Mouse (Mus musculus) kidney, adult 2 months (tissue): Measurements from ENCODE around the gene Gpatch3. TPM values are rescaled to one million over a fixed set of nuclear protein-coding genes. Genes with fewer than 3 reads are reported as not detected.
A peak's percentile ranks its signal among the peaks of the same experiment; 100 is the strongest.

Experiments
- DNase-seq: peaks from one replicate; pipeline ENCODE4 v3.0.0; 2021
- H3K27ac ChIP-seq: fragments of 200-500 bp; 2 replicates; pipeline ENCODE4 v1.5.1; 2012; ENCODE audit warnings: low read depth, low read length, control low read depth, inconsistent platforms; ENCODE audit not compliant: insufficient read depth
- H3K27me3 ChIP-seq: fragments of 200-500 bp; replicated peaks from 2 replicates; pipeline ENCODE4 v1.6.1; 2012; ENCODE audit warnings: mild to moderate bottlenecking, moderate library complexity, low read length, inconsistent platforms; ENCODE audit not compliant: control insufficient read depth, insufficient read depth
- H3K36me3 ChIP-seq: fragments of 200-500 bp; 2 replicates; pipeline ENCODE4 v1.6.1; 2012; ENCODE audit warnings: mild to moderate bottlenecking, moderate library complexity, low read length, inconsistent platforms; ENCODE audit not compliant: control insufficient read depth, insufficient read depth
- H3K4me1 ChIP-seq: fragments of 200-500 bp; 2 replicates; pipeline ENCODE4 v1.6.1; 2011; ENCODE audit warnings: low read length; ENCODE audit not compliant: control insufficient read depth, insufficient read depth
- H3K4me3 ChIP-seq: fragments of 200-500 bp; 2 replicates; pipeline ENCODE4 v1.5.1; 2011; ENCODE audit warnings: mild to moderate bottlenecking, low read depth, low read length, control low read depth; ENCODE audit not compliant: insufficient read depth
- CTCF ChIP-seq: fragments of 200-500 bp; conservative IDR thresholded peaks from 2 replicates; pipeline ENCODE4 v1.5.1; 2011; ENCODE audit warnings: low read depth, mild to moderate bottlenecking, control low read depth, low read length, moderate library complexity, mixed read lengths; ENCODE audit not compliant: insufficient read depth, insufficient read length
- POLR2A ChIP-seq: fragments of 200-500 bp; IDR thresholded peaks from one replicate; pipeline ENCODE4 v1.6.1; 2011; ENCODE audit warnings: low read depth, low read length, control low read depth
- WGBS: fragments of 180-500 bp; shearing (Covaris S2); methylation state at CpG from one replicate; pipeline ENCODE4 v1.1.7; 2018; 5-methylcytosine and 5-hydroxymethylcytosine counted together
- polyA plus RNA-seq: library from polyadenylated mRNA; depleted of rRNA; stranded (reverse); fragments of >200 nt; gene quantifications from 2 replicates; pipeline ENCODE4 v1.2.3, GENCODE M21; 2012

Gene Gpatch3
- polyA plus RNA-seq, 1 experiment = 3.8 TPM

DNA sequence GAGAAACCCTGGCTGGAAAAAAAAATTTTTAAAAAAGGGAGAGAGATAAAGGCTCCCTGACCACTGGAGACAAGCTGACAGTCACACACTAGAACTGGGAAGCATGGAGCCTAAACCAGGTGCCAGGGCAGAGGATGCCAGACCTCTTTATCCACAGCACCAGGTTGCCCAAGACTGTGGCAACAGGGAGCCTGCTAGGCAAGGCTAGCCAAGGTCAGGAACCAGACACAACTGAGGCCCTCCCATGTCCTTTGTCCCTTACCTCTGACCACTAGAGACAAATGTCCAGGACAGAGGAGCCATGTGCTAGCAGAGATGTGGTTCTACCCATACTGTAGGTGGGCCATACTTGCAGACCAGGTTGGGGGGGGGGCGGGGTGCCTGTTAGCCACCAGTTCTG is 22.5 kb upstream of the Gpatch3 start:
- WGBS = 83% methylated on average over 1 of the region's 1 CpGs
- Histone ChIP-seq H3K4me1 (peaks cover 1% of the 10 kb centered on the region; the same call in 1 of the 2 replicates), H3K27me3 (no peaks in the 10 kb centered on the region), H3K4me3 (no peak overlapping the region), H3K36me3 (no peaks in the 10 kb centered on the region), H3K27ac (no peak overlapping the region)
- no peak for DNase-seq
- no peak for TF ChIP-seq POLR2A
- TF ChIP-seq CTCF = no peak

DNA sequence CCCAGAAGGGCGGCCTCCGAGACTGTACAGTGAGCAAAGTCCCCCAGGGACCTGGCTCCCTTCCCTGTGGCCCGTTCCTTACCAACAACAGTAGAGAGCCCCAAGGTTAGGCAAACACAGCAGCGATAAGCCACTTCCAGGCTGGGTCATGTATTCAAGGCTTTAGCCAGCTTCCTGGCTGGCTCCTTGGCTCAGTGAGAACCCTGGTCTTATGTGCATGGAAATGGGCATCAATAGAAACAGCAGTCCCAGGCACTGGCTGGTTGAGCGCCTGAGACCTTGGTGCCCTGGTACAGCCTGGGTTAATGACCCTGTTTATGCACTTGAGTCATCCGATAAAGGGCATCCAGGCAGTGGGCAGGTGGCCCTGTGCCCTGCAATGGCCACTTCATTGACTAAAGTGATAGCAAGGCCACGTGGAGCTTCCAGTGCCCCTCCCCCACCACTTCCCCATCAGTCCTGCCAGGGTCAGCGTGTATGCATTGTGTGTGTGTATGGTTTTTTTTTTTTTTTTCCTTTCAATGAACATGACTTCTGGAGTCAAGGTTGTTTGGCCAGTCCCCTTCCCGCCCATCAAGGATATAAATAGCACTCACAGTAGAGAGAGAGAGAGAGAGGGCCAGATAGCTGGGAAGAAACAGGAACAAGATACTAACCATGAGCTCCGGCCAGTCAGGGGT is 21.6 kb upstream of the Gpatch3 start, which contains the start of gene Nr0b2:
TSS of gene Nr0b2 (plus strand) at position 609 of the 680 bp plus-strand sequence.
- peak; percentile 38 for DNase-seq
- H3K4me3 ChIP-seq = peak within 1 kb of the TSS; percentile 43
- peak within 1 kb of the TSS; percentile 78 for H3K27ac ChIP-seq
- peaks cover 7% of the 10 kb centered on the region; the same call in 1 of the 2 replicates for H3K4me1 ChIP-seq
- no peaks in the 10 kb centered on the region for H3K27me3 ChIP-seq
- WGBS = 37% methylated on average over 10 of the region's 10 CpGs
- H3K36me3 ChIP-seq = no peaks in the 10 kb centered on the region
- no peak for TF ChIP-seq POLR2A
- no peak for TF ChIP-seq CTCF

- peaks cover 8% of the 10 kb centered on the region; the same call in 1 of the 2 replicates for H3K4me1 ChIP-seq
- H3K27ac ChIP-seq = peak overlapping the region; percentile 78
- no peak for DNase-seq
- WGBS = 70% methylated on average over 19 of the region's 19 CpGs
- peak overlapping the region; percentile 43 for H3K4me3 ChIP-seq
- H3K27me3 ChIP-seq = no peaks in the 10 kb centered on the region
- TF ChIP-seq POLR2A = no peak
- no peak for TF ChIP-seq CTCF
- H3K36me3 ChIP-seq = no peaks in the 10 kb centered on the region
Observed at GRCm38 (mm10) chr4:133553448-133554330, 20.9 kb upstream of the Gpatch3 start.

DNA sequence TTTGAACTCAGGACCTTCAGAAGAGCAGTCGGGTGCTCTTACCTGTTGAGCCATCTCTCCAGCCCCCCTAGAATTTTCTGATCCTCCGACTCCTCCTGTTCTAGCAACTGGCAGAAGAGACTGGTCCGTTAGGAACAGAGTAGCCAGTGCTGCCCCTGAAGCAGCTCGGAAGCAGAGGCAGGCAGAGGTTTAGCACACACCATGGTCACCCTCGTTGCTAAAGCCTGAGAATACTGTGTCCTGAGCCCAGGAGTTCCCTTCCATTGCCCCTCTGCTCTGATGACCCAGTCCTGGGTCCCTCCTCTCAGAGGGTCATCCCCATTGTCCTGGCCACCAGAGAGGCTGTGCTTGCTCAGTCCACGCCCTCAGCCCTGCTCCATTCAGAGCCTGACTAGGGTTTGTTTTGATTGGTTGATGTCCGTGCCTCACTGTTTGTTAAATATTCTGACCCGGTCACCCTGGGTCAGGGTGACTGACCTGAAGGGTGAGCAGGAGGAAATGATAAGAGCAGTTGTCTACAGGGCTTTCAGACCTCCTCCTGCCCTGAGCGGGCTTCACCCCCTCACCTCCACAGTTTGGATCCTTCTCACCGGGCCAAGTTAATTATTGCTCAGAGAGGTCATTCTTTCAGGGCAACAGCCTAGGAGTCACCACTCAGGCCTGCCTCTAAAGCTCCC is 17.4 kb upstream of the Gpatch3 start:
- Histone ChIP-seq H3K27ac (0 out of 2 replicates have a peak overlapping the region, but pooled peaks have one; percentile 1), H3K4me3 (no peak overlapping the region), H3K27me3 (no peaks in the 10 kb centered on the region), H3K36me3 (no peaks in the 10 kb centered on the region), H3K4me1 (peaks cover 8% of the 10 kb centered on the region; the same call in 1 of the 2 replicates)
- peak; percentile 90 for DNase-seq
- TF ChIP-seq POLR2A (no peak), CTCF (no peak)
- 28% methylated on average over 10 of the region's 10 CpGs for WGBS

- 78% methylated on average over 4 of the region's 4 CpGs for WGBS
- TF ChIP-seq POLR2A (no peak), CTCF (no peak)
- Histone ChIP-seq H3K4me1 (peaks cover 18% of the 10 kb centered on the region; the same call in 1 of the 2 replicates), H3K4me3 (no peak overlapping the region), H3K27me3 (no peaks in the 10 kb centered on the region), H3K27ac (no peak overlapping the region), H3K36me3 (no peaks in the 10 kb centered on the region)
- no peak for DNase-seq
Observed at GRCm38 (mm10) chr4:133559846-133560245, 14.7 kb upstream of the Gpatch3 start.

GRCm38 (mm10) chr4:133561622-133562021 is 12.9 kb upstream of the Gpatch3 start:
- Histone ChIP-seq H3K27ac (no peak overlapping the region), H3K36me3 (no peaks in the 10 kb centered on the region), H3K27me3 (no peaks in the 10 kb centered on the region), H3K4me3 (no peak overlapping the region), H3K4me1 (peaks cover 18% of the 10 kb centered on the region; the same call in 1 of the 2 replicates)
- WGBS = 61% methylated on average over 4 of the region's 4 CpGs
- no peak for DNase-seq
- TF ChIP-seq CTCF (no peak), POLR2A (no peak)

GRCm38 (mm10) chr4:133563123-133563571 is 11.4 kb upstream of the Gpatch3 start:
- WGBS = 34% methylated on average over 11 of the region's 11 CpGs
- H3K4me3 ChIP-seq = no peak overlapping the region
- peak overlapping the region; percentile 93 for H3K27ac ChIP-seq
- peak; percentile 85 for DNase-seq
- no peaks in the 10 kb centered on the region for H3K27me3 ChIP-seq
- peaks cover 10% of the 10 kb centered on the region; the same call in 1 of the 2 replicates for H3K4me1 ChIP-seq
- TF ChIP-seq CTCF = no peak
- no peak for TF ChIP-seq POLR2A
- H3K36me3 ChIP-seq = no peaks in the 10 kb centered on the region
